Mouse (Mus musculus): ENCODE measurements around the gene Pgs1. TPM values are rescaled to one million over a fixed set of nuclear protein-coding genes. Genes with fewer than 3 reads are reported as not detected.

Gene Pgs1
- polyA plus RNA-seq, 1 experiment from 2014 or later: 40.8 TPM

DNA sequence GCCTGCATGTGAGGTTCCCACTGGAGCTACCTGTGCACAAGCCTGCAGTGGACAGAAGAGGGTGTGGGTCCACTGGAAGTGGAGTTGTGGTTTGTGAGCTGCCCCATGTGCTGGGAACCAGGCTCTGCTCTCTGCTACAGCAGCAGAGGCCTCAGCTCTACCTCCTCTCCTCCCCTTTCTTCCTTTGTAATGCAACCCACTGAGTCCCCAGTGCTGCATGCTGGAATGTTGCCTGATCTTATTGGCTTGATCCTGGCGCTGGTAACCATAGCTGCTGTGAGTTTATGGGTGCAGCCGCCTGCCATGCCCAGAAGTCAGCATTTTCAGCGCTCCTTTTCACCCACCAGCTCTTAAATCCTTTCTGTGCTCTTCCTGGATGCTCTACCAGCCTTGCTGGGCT lies 10.0 kb downstream of the Pgs1 start:
- DNase-seq (no peak), ATAC-seq (ENCODE audit: insufficient read depth) (no peak)
- Histone ChIP-seq H3K36me3 (ENCODE audit: insufficient read depth) (peaks cover 29% of the 10 kb centered on the region), H3K4me1 (ENCODE audit: insufficient read depth) (peaks cover 5% of the 10 kb centered on the region; the same call in 1 of the 2 replicates), H3K4me2 (no peak overlapping the region), H3K27me3 (ENCODE audit: insufficient read depth, low read length) (no peaks in the 10 kb centered on the region), H3K9me3 (ENCODE audit: low read depth, low read length) (no peaks in the 10 kb centered on the region), H3K27ac (ENCODE audit: low read depth) (no peak overlapping the region), H3K4me3 (ENCODE audit: low read depth, low read length) (no peak overlapping the region), H3K9ac (no peak overlapping the region)
- WGBS: 49% methylated on average over 3 of the region's 3 CpGs
- TF ChIP-seq CTCF (IDR thresholded peaks at IDR 0.05; ENCODE audit: low read depth): no peak

- no peak for TF ChIP-seq CTCF (IDR thresholded peaks at IDR 0.05; ENCODE audit: low read depth)
- WGBS: 87% methylated on average over 2 of the region's 2 CpGs
- peaks cover 39% of the 10 kb centered on the region for H3K36me3 ChIP-seq (ENCODE audit: insufficient read depth)
- no peaks in the 10 kb centered on the region for H3K9me3 ChIP-seq (ENCODE audit: low read depth, low read length)
- peaks cover 5% of the 10 kb centered on the region; the same call in 1 of the 2 replicates for H3K4me1 ChIP-seq (ENCODE audit: insufficient read depth)
- DNase-seq (no peak), ATAC-seq (ENCODE audit: insufficient read depth) (no peak)
- no peaks in the 10 kb centered on the region for H3K27me3 ChIP-seq (ENCODE audit: insufficient read depth, low read length)
- no peak overlapping the region for H3K27ac ChIP-seq (ENCODE audit: low read depth)
- H3K4me3 ChIP-seq (ENCODE audit: low read depth, low read length): no peak overlapping the region
- H3K4me2 ChIP-seq: no peak overlapping the region
- H3K9ac ChIP-seq: no peak overlapping the region
These were observed 11.0 kb downstream of the Pgs1 start for GRCm38 (mm10) chr11:117997085-117997484.

GRCm38 (mm10) chr11:117998356-117998755 lies 12.3 kb downstream of the Pgs1 start:
- H3K27me3 ChIP-seq (ENCODE audit: insufficient read depth, low read length): no peaks in the 10 kb centered on the region
- TF ChIP-seq CTCF (IDR thresholded peaks at IDR 0.05; ENCODE audit: low read depth): no peak
- peaks cover 49% of the 10 kb centered on the region for H3K36me3 ChIP-seq (ENCODE audit: insufficient read depth)
- H3K4me1 ChIP-seq (ENCODE audit: insufficient read depth): peaks cover 2% of the 10 kb centered on the region; the same call in 1 of the 2 replicates
- H3K4me2 ChIP-seq: no peak overlapping the region
- no peak overlapping the region for H3K9ac ChIP-seq
- no peak overlapping the region for H3K27ac ChIP-seq (ENCODE audit: low read depth)
- H3K9me3 ChIP-seq (ENCODE audit: low read depth, low read length): no peaks in the 10 kb centered on the region
- DNase-seq (no peak), ATAC-seq (ENCODE audit: insufficient read depth) (no peak)
- 91% methylated on average over 4 of the region's 4 CpGs for WGBS
- H3K4me3 ChIP-seq (ENCODE audit: low read depth, low read length): no peak overlapping the region

GRCm38 (mm10) chr11:117999260-117999934 lies 13.3 kb downstream of the Pgs1 start:
- Histone ChIP-seq H3K27me3 (ENCODE audit: insufficient read depth, low read length) (no peaks in the 10 kb centered on the region), H3K27ac (ENCODE audit: low read depth) (no peak overlapping the region), H3K4me2 (no peak overlapping the region), H3K9ac (no peak overlapping the region), H3K4me1 (ENCODE audit: insufficient read depth) (no peaks in the 10 kb centered on the region; the same call in 1 of the 2 replicates), H3K36me3 (ENCODE audit: insufficient read depth) (peaks cover 60% of the 10 kb centered on the region), H3K9me3 (ENCODE audit: low read depth, low read length) (no peaks in the 10 kb centered on the region), H3K4me3 (ENCODE audit: low read depth, low read length) (no peak overlapping the region)
- TF ChIP-seq CTCF (IDR thresholded peaks at IDR 0.05; ENCODE audit: low read depth): no peak
- 74% methylated on average over 6 of the region's 6 CpGs for WGBS
- no peak for DNase-seq
- ATAC-seq (ENCODE audit: insufficient read depth): no peak

- 57% methylated on average over 1 of the region's 1 CpGs for WGBS
- H3K4me1 ChIP-seq (ENCODE audit: insufficient read depth): no peaks in the 10 kb centered on the region; the same call in 1 of the 2 replicates
- no peak for ATAC-seq (ENCODE audit: insufficient read depth)
These were observed 14.0 kb downstream of the Pgs1 start for GRCm38 (mm10) chr11:118000083-118000482.

DNA sequence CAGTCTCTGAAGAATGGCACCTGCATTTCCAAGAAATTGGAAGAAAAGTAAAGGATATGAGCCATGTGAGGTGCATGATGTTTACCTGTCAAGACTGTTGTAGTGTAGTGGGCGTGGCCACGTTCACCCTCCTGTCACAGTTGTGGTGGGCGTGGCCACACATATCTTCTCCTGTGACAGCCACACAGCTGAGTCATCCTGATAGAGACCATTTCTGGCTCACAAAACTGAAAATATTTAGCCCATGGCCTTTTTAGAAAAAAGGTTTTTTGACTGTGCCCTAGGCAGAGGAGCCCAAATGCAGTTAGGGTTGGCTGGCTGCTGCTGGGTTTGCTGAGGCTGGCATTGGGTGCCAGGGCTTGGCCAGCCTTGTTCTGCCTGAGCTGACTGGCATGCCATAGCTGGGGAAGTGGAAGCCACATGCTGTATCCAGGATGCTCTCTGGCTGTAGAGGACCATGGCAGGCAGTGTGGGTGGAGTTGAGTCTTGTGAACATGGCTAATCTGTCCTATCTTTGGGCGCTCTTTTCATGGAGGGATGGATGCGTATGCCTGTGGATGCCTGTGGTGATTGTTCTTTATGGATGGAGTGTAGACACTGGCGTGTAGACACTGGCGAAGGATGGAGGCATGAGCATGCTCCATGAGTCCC lies 14.6 kb downstream of the Pgs1 start:
- Histone ChIP-seq H3K4me2 (no peak overlapping the region), H3K36me3 (ENCODE audit: insufficient read depth) (peaks cover 73% of the 10 kb centered on the region), H3K4me3 (ENCODE audit: low read depth, low read length) (no peak overlapping the region), H3K4me1 (ENCODE audit: insufficient read depth) (no peaks in the 10 kb centered on the region; the same call in 1 of the 2 replicates), H3K9me3 (ENCODE audit: low read depth, low read length) (no peaks in the 10 kb centered on the region), H3K27ac (ENCODE audit: low read depth) (no peak overlapping the region), H3K27me3 (ENCODE audit: insufficient read depth, low read length) (no peaks in the 10 kb centered on the region), H3K9ac (no peak overlapping the region)
- no peak for ATAC-seq (ENCODE audit: insufficient read depth)
- 83% methylated on average over 7 of the region's 7 CpGs for WGBS
- no peak for DNase-seq
- no peak for TF ChIP-seq CTCF (IDR thresholded peaks at IDR 0.05; ENCODE audit: low read depth)

More at GRCm38 (mm10) chr11:118000083-118000482, 14.0 kb downstream of the Pgs1 start:
- Histone ChIP-seq H3K9me3 (ENCODE audit: low read depth, low read length) (no peaks in the 10 kb centered on the region), H3K27me3 (ENCODE audit: insufficient read depth, low read length) (no peaks in the 10 kb centered on the region), H3K27ac (ENCODE audit: low read depth) (no peak overlapping the region), H3K9ac (no peak overlapping the region), H3K36me3 (ENCODE audit: insufficient read depth) (peaks cover 66% of the 10 kb centered on the region), H3K4me2 (no peak overlapping the region), H3K4me3 (ENCODE audit: low read depth, low read length) (no peak overlapping the region)
- no peak for TF ChIP-seq CTCF (IDR thresholded peaks at IDR 0.05; ENCODE audit: low read depth)
- DNase-seq: no peak

DNA sequence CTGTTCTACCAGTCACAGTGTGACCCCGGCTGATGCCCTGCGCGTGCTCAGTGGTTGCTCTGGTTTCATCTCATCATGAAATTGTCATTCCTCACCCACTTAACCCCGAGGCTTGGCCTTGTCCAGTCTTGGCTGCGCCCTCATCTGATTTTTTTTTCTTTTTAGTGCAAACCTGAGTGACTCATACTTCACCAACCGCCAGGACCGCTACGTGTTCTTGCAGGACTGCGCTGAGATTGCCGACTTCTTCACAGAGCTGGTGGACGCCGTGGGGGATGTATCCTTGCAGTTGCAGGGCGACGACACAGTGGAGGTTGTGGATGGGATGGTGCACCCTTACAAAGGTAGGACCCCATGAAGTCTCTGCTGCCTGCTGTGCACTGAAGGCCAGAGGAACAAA lies 17.1 kb downstream of the Pgs1 start:
- Histone ChIP-seq H3K9me3 (ENCODE audit: low read depth, low read length) (no peaks in the 10 kb centered on the region), H3K36me3 (ENCODE audit: insufficient read depth) (peaks cover 82% of the 10 kb centered on the region), H3K9ac (no peak overlapping the region), H3K27ac (ENCODE audit: low read depth) (no peak overlapping the region), H3K4me1 (ENCODE audit: insufficient read depth) (no peaks in the 10 kb centered on the region; the same call in 1 of the 2 replicates), H3K4me3 (ENCODE audit: low read depth, low read length) (no peak overlapping the region), H3K4me2 (no peak overlapping the region), H3K27me3 (ENCODE audit: insufficient read depth, low read length) (no peaks in the 10 kb centered on the region)
- DNase-seq (no peak), ATAC-seq (ENCODE audit: insufficient read depth) (no peak)
- no peak for TF ChIP-seq CTCF (IDR thresholded peaks at IDR 0.05; ENCODE audit: low read depth)
- 89% methylated on average over 14 of the region's 14 CpGs for WGBS
